Mouse (Mus musculus) layer of hippocampus, postnatal 10 days (tissue): Measurements from ENCODE around the gene Shroom3. TPM values are rescaled to one million over a fixed set of nuclear protein-coding genes. Genes with fewer than 3 reads are reported as not detected.

ENCODE experiments used
- DNase-seq, 2 experiments: peaks; one replicate each; pipeline ENCODE4 v3.0.0; 2021; ENCODE audit warnings: low spot score in 2 of 2
- total RNA-seq, 2 experiments: library from RNA; stranded (reverse); gene quantifications; 2 replicates each; pipeline ENCODE4 v1.2.3; 2021

Shroom3 gene
- total RNA-seq, 2 experiments from 2014 or later = 2.5 to 3.8 TPM

- DNase-seq = no peak
Observed at GRCm38 (mm10) chr5:92796089-92796990, 113.1 kb downstream of the Shroom3 start.

- no peak for DNase-seq
Observed at GRCm38 (mm10) chr5:92797981-92798380, 114.7 kb downstream of the Shroom3 start.

- DNase-seq = no peak
Observed at GRCm38 (mm10) chr5:92804379-92804778, 121.1 kb downstream of the Shroom3 start.

GRCm38 (mm10) chr5:92808503-92809415 lies 125.5 kb downstream of the Shroom3 start:
- peak; percentile 19 to 21 for DNase-seq

- DNase-seq = no peak
Observed at GRCm38 (mm10) chr5:92809416-92809750, 126.1 kb downstream of the Shroom3 start.

GRCm38 (mm10) chr5:92810922-92811533 lies 127.8 kb downstream of the Shroom3 start:
- peak; percentile 19 to 34 for DNase-seq

- no peak for DNase-seq
Observed at GRCm38 (mm10) chr5:92811761-92812160, 128.5 kb downstream of the Shroom3 start.

- DNase-seq = no peak
Observed at GRCm38 (mm10) chr5:92812936-92813335, 129.7 kb downstream of the Shroom3 start.

GRCm38 (mm10) chr5:92813562-92813961 lies 130.3 kb downstream of the Shroom3 start:
- DNase-seq = no peak

GRCm38 (mm10) chr5:92814621-92815020 lies 131.4 kb downstream of the Shroom3 start:
- DNase-seq = no peak

GRCm38 (mm10) chr5:92817122-92817822 lies 134.0 kb downstream of the Shroom3 start:
- no peak for DNase-seq

GRCm38 (mm10) chr5:92821370-92821769 lies 138.1 kb downstream of the Shroom3 start:
- DNase-seq = no peak

- DNase-seq = no peak
Observed at GRCm38 (mm10) chr5:92823495-92823894, 140.3 kb downstream of the Shroom3 start.

GRCm38 (mm10) chr5:92824304-92825009 lies 141.2 kb downstream of the Shroom3 start:
- DNase-seq = no peak

- DNase-seq = no peak
Observed at GRCm38 (mm10) chr5:92830391-92830790, 147.2 kb downstream of the Shroom3 start.

- no peak for DNase-seq
Observed at GRCm38 (mm10) chr5:92834513-92834912, 151.3 kb downstream of the Shroom3 start.

GRCm38 (mm10) chr5:92837311-92837710 lies 154.1 kb downstream of the Shroom3 start:
- DNase-seq = no peak

- DNase-seq = no peak
Observed at GRCm38 (mm10) chr5:92838351-92838784, 155.1 kb downstream of the Shroom3 start.

- DNase-seq = no peak
Observed at GRCm38 (mm10) chr5:92839314-92839713, 156.1 kb downstream of the Shroom3 start.

GRCm38 (mm10) chr5:92841474-92841873 lies 158.2 kb downstream of the Shroom3 start:
- DNase-seq = peak in 1 of 2 experiments; percentile 25
